In genomic region chr1:138516946-138517345, GRCm38 (mm10) we compare ENCODE assay signal across 14 mouse cellular contexts.
DNase-seq lines count a peak whose midpoint lies in the region; ATAC-seq lines count a peak whose summit lies in the region.
"Had no signal": no experiment of that assay in that cellular context is flagged by ENCODE, and none has a peak within 500 bp of the region (broad histone marks: within the 10 kb centered on the region; RNA-seq: fewer than 3 reads in every experiment).

No protein-coding gene starts in this region.

- WGBS in lung, embryonic 16.5 days = 52% methylated on average over 2 of the region's 2 CpGs
- 76% methylated on average over 2 of the region's 2 CpGs for WGBS in forebrain, embryonic 13.5 days

- H3K4me2 ChIP-seq in lung, embryonic 16.5 days (ENCODE audit: low read depth, low read length) = 0 out of 2 replicates have a peak overlapping the region, but pooled peaks have one; percentile 2
- H3K4me2 ChIP-seq in forebrain, embryonic 13.5 days = no peak overlapping the region
- H3K4me2 ChIP-seq: neural tube, embryonic 12.5 days had no signal

- no peaks in the 10 kb centered on the region for H3K9me3 ChIP-seq in lung, embryonic 16.5 days (ENCODE audit: control insufficient read depth, low read length)
- no peaks in the 10 kb centered on the region for H3K9me3 ChIP-seq in forebrain, embryonic 13.5 days (replicated peaks)
- H3K9me3 ChIP-seq: neural tube, embryonic 12.5 days had no signal

- no peak for DNase-seq in lung, postnatal 10 days
- DNase-seq in ovary, adult 18-20 months (ENCODE audit: low spot score) = no peak
- DNase-seq: adrenal gland, postnatal 36 days; cerebellum, postnatal 25 days; gastrocnemius, postnatal 36 days; kidney, adult 18-20 months; lung, postnatal 4 days; right cerebral cortex, postnatal 14 days had no signal

- no peak overlapping the region for H3K9ac ChIP-seq in lung, embryonic 16.5 days (ENCODE audit: low read length)
- H3K9ac ChIP-seq in forebrain, embryonic 13.5 days = no peak overlapping the region
- H3K9ac ChIP-seq: neural tube, embryonic 12.5 days had no signal

- H3K4me1 ChIP-seq in lung, embryonic 16.5 days (replicated peaks; ENCODE audit: control insufficient read depth, insufficient read depth, low read length) = no peaks in the 10 kb centered on the region
- H3K4me1 ChIP-seq in forebrain, embryonic 13.5 days = peaks cover 12% of the 10 kb centered on the region
- H3K4me1 ChIP-seq: neural tube, embryonic 12.5 days had no signal

- no peak overlapping the region for H3K4me3 ChIP-seq in lung, embryonic 16.5 days (ENCODE audit: low read length)
- H3K4me3 ChIP-seq in forebrain, embryonic 13.5 days = no peak overlapping the region
- H3K4me3 ChIP-seq: neural tube, embryonic 12.5 days had no signal

- H3K36me3 ChIP-seq in lung, embryonic 16.5 days (ENCODE audit: control insufficient read depth, insufficient read depth, low read length) = no peaks in the 10 kb centered on the region
- H3K36me3 ChIP-seq in forebrain, embryonic 13.5 days (ENCODE audit: poor library complexity, severe bottlenecking) = no peaks in the 10 kb centered on the region
- H3K36me3 ChIP-seq: neural tube, embryonic 12.5 days had no signal

- ATAC-seq in lung, embryonic 16.5 days (ENCODE audit: low read depth) = no peak
- ATAC-seq in granulocyte monocyte progenitor cell, adult 5-6 weeks (replicated peaks; ENCODE audit: poor library complexity, severe bottlenecking) = peak; percentile 72
- ATAC-seq in megakaryocyte progenitor cell, adult 5-6 weeks (replicated peaks; ENCODE audit: poor library complexity) = peak; percentile 77
- ATAC-seq in erythroid progenitor cell, adult 5-6 weeks (replicated peaks; ENCODE audit: low FRiP score, poor library complexity, severe bottlenecking) = no peak
- no peak for ATAC-seq in forebrain, embryonic 13.5 days

- H3K27ac ChIP-seq in lung, embryonic 16.5 days (ENCODE audit: low read length) = no peak overlapping the region
- no peak overlapping the region for H3K27ac ChIP-seq in forebrain, embryonic 13.5 days
- H3K27ac ChIP-seq: neural tube, embryonic 12.5 days had no signal

- no peaks in the 10 kb centered on the region for H3K27me3 ChIP-seq in lung, embryonic 16.5 days (ENCODE audit: control insufficient read depth, insufficient read depth, low read depth, low read length)
- no peaks in the 10 kb centered on the region for H3K27me3 ChIP-seq in forebrain, embryonic 13.5 days
- H3K27me3 ChIP-seq: neural tube, embryonic 12.5 days had no signal

Comparison
In these comparisons a context has a peak if more than half of its experiments do, and no peak if none do; other contexts are left out.
1. ATAC-seq: peak in granulocyte monocyte progenitor cell, adult 5-6 weeks (single experiment) and megakaryocyte progenitor cell, adult 5-6 weeks (single experiment); none in lung, embryonic 16.5 days (single experiment), erythroid progenitor cell, adult 5-6 weeks (single experiment) and forebrain, embryonic 13.5 days (single experiment).